Mouse (Mus musculus): ENCODE data around the gene Ndufs2.

Gene Ndufs2

GRCm38 (mm10) chr1:171226780-171227179 is 24.4 kb downstream of the Ndufs2 start:
- DNase-seq, result no peak

GRCm38 (mm10) chr1:171224857-171225256 is 26.3 kb downstream of the Ndufs2 start, which contains the start of gene Apoa2:
Apoa2 (plus strand) TSS chr1:171225054.
- DNase-seq, result no peak

GRCm38 (mm10) chr1:171223796-171224195 is 27.4 kb downstream of the Ndufs2 start:
- DNase-seq, result no peak

- no peak for DNase-seq
Observed at GRCm38 (mm10) chr1:171223168-171223567, 28.0 kb downstream of the Ndufs2 start.

GRCm38 (mm10) chr1:171222238-171223155 is 28.7 kb downstream of the Ndufs2 start, which contains the start of gene Tomm40l:
Tomm40l (minus strand) TSS chr1:171222514.
- peak; percentile 89 to 92 for DNase-seq

- DNase-seq, result peak in 1 of 2 experiments; percentile 45
Observed at GRCm38 (mm10) chr1:171221281-171222193, 29.7 kb downstream of the Ndufs2 start.

- peak; percentile 93 to 96 for DNase-seq
Observed at GRCm38 (mm10) chr1:171220871-171221270, 30.3 kb downstream of the Ndufs2 start.

- DNase-seq, result no peak
Observed at GRCm38 (mm10) chr1:171216241-171216955, 34.8 kb downstream of the Ndufs2 start.

GRCm38 (mm10) chr1:171213801-171214496 is 37.2 kb downstream of the Ndufs2 start, which contains the start of gene Nr1i3:
Nr1i3 (plus strand) TSS chr1:171213970.
- no peak for DNase-seq

- DNase-seq, result no peak
Observed at GRCm38 (mm10) chr1:171212854-171213253, 38.3 kb downstream of the Ndufs2 start.

GRCm38 (mm10) chr1:171209409-171209808 is 41.8 kb downstream of the Ndufs2 start:
- DNase-seq, result no peak

- DNase-seq, result no peak
Observed at GRCm38 (mm10) chr1:171205704-171206493, 45.3 kb downstream of the Ndufs2 start.

GRCm38 (mm10) chr1:171204249-171204644 is 46.9 kb downstream of the Ndufs2 start:
- DNase-seq, result no peak

- DNase-seq, result no peak
Observed at GRCm38 (mm10) chr1:171203471-171204248, 47.5 kb downstream of the Ndufs2 start.

- no peak for DNase-seq
Observed at GRCm38 (mm10) chr1:171200769-171201168, 50.4 kb downstream of the Ndufs2 start.

- no peak for DNase-seq
Observed at GRCm38 (mm10) chr1:171199532-171199931, 51.7 kb downstream of the Ndufs2 start.

- DNase-seq, result peak; percentile 66 to 68
Observed at GRCm38 (mm10) chr1:171195887-171196397, 55.2 kb downstream of the Ndufs2 start, which contains the start of gene Pcp4l1. Pcp4l1 (minus strand) TSS chr1:171196268.

- DNase-seq, result no peak
Observed at GRCm38 (mm10) chr1:171195046-171195822, 56.0 kb downstream of the Ndufs2 start.

Measured in cerebellum, postnatal 14 days (tissue).